Mouse (Mus musculus): Measurements from ENCODE around the gene Sox10.

DNA sequence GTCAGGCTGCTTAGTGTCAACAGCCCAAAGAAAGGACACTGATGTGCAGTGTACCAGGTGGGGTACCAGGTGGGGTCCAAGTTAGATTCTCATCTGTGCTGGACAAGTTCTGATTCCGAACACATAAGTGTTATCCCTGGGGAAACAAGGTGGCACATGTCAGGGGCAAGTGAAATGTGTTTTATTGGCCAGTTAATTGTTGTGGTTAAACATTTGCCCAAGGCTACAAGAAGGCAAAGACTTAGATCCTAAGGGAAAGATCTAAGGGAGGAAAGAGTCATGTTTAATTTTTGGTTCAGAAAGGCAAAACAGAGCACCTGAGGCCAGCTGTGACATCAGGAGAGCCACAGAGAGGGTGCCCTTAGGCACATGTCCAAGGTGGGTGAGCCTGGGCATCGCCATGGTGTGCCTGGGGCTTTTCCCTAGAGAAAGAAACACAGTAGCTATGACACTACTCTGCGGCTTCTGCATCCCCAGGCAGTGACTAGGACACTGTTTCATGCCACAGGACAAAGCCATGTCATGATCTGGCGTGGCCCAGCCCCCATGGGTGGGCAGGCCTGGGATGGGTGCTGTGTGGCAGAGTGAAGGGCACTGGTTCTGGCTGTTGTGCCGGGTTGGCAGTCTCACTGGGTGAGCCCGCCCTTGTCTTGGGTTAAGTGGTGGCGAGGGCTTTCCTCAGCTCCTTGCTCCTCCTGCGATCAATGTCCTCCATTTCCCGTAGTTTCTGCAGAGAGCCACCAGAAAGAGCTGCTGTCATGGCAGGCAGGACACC, 30.4 kb downstream of the Sox10 start:
- TF ChIP-seq TAL1 (conservative IDR thresholded peaks at IDR 0.05; ENCODE audit: low read depth, low read length) = no peak
- TF ChIP-seq CTCF (IDR thresholded peaks at IDR 0.05; ENCODE audit: low read depth, low read length) = no peak
- no peak for TF ChIP-seq GATA1 (IDR thresholded peaks at IDR 0.05; ENCODE audit: borderline replicate concordance, low read length)
